Mouse (Mus musculus) induced T-regulatory cell, adult 2 months (primary cell): ENCODE data around the gene Fam210b.
"Not testable (repeated sequence)": the region's sequence is repeated elsewhere in the genome, so short reads cannot be mapped to it uniquely, and the experiment has no call there.

Experiments used
- DNase-seq: peaks from one replicate; pipeline ENCODE4 v3.0.0-alpha.2; 2012; ENCODE audit warnings: low read depth

Gene Fam210b

GRCm38 (mm10) chr2:172345258-172345738, at the start of gene Fam210b:
Fam210b (plus strand) TSS chr2:172345565.
- peak; percentile 99 for DNase-seq

DNA sequence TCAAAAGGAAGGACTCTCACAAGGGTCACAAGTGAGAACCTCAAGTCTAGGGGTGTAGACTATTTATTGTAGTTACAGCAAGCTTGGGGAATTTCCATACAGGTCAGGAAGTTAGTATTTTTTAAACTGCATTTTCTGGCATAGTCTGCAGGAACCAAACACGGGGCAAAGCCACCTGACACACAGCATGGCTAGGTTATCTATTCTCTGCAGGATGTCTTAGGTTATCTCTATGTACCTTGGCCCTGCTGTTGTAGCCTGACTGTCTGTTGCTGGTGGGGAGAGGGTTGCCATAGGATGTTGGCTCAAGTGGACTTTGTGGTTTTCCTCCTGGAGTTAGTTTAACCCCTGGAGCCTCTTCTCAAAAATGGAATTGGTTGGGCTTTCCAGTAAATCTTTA, 47.3 kb upstream of the Fam210b start:
- DNase-seq, result no peak

DNA sequence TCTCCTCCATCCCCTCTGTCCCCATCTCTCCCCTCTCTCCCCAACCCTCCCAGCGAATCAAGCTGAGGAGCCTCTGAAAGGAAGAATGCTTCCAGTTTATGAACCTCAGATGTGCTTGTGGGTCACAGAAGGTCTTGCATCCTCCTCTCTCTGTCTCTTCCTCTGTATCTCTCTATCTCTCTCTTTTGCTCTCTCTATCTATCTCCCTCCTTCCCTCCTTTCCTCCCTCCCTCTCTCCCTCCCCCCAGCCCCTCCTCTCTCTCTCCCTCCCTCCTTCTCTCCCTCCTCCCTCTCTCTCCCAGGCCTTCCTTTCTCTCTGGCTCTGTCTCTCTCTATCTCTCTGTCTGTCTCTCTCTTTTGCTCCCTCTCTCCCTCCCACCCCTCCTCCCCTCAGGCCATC, 46.8 kb upstream of the Fam210b start:
- DNase-seq, result no peak

GRCm38 (mm10) chr2:172299126-172299921, 46.0 kb upstream of the Fam210b start:
- DNase-seq, result no peak

GRCm38 (mm10) chr2:172302396-172302795, 43.0 kb upstream of the Fam210b start:
- no peak for DNase-seq

DNA sequence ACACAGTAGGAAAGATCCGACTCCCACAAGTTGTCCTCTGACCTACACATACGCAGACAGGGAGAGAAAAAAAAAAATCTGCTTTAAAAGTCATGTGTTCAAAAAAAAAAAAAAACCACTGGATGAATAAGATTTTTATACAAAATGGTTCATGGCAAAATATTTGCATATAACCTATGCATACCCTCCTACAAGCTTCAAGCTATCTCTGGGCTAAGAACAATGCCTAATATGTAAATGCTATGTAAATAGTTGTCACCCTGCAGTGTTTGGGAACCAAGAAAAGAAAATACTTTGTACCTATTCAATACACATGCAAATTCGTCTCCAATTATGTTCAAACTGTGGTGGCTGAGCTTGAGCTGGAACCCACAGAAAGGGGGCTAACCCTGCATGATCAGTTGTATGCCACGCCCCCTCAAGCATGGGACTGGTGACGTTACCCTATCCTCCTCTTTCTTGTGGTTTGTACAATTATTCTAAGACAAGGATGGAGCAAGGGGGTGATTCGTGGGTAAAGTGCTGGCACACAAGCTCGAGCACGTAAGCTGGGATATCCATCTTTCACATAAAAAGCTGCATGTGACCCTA, 41.2 kb upstream of the Fam210b start:
- DNase-seq, result no peak

GRCm38 (mm10) chr2:172305546-172305945, 39.8 kb upstream of the Fam210b start:
- not testable (repeated sequence) for DNase-seq

DNA sequence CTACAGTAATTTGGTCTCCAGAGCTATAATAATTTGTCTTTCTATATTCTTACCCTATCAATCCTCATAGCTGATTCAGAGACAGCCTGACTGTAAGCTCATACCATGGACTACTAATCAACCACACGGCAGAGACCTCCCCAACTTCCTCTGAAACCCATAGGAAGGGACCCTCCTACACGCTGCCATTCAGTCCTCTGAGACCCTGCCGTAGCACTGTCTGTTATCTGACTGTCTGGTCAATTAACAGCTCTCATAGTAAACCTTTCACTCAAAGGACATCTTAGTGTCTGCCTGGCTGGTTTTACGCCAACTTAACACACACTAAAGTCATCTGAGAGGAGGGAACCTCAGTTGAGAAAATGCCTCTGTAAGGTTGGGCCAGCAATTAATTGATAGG, 38.8 kb upstream of the Fam210b start:
- no peak for DNase-seq

GRCm38 (mm10) chr2:172311731-172312130, 33.6 kb upstream of the Fam210b start:
- no peak for DNase-seq

GRCm38 (mm10) chr2:172320878-172321277, 24.5 kb upstream of the Fam210b start:
- peak; percentile 28 for DNase-seq

DNA sequence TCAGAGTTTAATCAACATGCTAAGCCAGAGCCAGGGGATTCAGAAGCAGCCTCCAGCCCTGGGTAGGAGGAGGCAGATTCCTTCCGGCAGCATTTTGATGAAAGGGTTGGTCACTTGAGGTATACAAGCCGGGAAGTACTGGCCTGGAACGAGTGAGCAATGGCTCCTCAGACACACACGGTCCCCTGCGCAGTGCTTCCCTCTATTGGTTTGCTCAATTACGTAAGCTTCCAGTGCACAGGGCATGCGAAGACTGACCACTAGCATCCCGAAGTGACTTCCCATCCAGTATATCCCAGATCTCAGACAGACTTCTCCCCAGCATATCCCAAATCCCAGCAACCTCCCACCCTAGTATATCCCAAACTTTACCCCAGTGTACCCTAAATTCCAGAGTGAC, 17.1 kb upstream of the Fam210b start:
- no peak for DNase-seq

DNA sequence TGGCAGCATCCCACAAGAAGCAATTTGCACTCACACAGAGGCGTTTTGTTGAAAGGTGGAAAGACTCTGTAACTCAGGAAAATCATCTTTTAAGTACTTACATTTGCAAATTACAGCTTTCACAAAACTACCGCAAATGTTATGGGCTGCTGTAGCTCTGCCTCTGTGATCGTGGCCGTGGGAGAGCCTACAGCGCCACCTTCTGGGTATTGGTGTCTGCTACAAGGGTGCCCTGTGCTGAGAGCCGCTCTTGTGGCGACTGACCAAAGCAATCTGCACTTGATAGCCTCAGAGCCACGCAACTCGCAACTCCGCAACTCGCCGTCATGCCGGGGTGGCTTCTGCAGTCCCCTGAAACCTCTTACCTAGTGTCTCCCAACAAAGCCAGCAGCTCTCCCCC, 16.2 kb upstream of the Fam210b start:
- peak; percentile 29 for DNase-seq

DNA sequence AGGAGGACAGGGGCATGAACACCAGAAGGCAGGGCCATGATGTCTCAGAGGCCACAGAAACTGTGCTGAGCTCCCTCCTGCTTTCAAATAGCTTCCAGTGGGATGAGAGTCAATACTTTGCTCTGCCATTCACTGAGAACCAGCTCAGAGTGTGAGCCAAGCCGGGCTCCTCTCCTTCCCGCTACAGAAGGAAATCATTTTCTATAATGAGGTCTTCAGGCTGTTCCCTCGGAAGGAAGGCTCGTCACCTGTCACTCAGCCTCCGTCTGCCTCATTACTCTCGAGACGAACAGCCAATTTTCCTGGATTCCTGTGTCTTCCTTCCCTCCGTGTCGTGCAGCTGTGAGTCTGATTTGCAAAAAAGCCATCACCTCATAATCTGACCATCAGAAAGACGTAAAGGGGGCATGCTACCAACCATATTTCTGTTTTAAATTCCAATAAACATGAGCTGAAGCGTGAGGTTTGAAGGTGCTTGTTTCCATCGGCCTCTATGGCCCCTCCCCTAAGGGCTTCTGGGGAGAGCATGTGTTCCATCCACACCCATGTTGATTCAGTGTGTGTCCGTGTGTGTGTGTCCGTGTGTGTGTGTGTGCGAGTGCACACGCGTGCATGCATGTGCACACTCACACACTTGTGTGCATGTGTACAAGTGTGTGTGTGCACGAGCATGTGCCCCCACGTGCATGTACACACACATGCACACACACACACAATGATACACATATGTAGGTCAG, 7.0 kb upstream of the Fam210b start:
- DNase-seq, result no peak

- no peak for DNase-seq
These were observed 4.4 kb upstream of the Fam210b start for GRCm38 (mm10) chr2:172340936-172341335.

DNA sequence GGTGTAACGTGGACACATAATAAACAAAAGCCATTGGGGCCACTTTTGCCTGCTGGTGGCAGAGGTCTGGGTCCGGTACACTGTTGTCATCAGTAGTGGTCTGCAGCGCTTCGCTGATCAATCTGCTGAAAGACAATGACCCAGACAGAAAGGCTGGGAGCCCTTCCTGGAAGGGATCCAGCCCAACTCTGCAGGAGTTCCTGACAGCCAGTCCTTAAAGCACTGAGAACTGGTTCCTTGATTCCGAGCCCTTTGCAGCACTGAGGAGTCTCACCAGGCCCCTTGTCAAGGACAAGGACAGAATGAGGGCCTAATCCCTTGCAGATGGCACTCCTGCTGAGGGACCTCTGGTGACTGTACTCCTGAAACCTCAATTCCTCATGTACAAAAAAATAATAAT, 3.8 kb upstream of the Fam210b start:
- no peak for DNase-seq

GRCm38 (mm10) chr2:172343751-172344150, 1.6 kb upstream of the Fam210b start:
- no peak for DNase-seq

GRCm38 (mm10) chr2:172344669-172345068, 696 bp upstream of the Fam210b start:
- no peak for DNase-seq

DNA sequence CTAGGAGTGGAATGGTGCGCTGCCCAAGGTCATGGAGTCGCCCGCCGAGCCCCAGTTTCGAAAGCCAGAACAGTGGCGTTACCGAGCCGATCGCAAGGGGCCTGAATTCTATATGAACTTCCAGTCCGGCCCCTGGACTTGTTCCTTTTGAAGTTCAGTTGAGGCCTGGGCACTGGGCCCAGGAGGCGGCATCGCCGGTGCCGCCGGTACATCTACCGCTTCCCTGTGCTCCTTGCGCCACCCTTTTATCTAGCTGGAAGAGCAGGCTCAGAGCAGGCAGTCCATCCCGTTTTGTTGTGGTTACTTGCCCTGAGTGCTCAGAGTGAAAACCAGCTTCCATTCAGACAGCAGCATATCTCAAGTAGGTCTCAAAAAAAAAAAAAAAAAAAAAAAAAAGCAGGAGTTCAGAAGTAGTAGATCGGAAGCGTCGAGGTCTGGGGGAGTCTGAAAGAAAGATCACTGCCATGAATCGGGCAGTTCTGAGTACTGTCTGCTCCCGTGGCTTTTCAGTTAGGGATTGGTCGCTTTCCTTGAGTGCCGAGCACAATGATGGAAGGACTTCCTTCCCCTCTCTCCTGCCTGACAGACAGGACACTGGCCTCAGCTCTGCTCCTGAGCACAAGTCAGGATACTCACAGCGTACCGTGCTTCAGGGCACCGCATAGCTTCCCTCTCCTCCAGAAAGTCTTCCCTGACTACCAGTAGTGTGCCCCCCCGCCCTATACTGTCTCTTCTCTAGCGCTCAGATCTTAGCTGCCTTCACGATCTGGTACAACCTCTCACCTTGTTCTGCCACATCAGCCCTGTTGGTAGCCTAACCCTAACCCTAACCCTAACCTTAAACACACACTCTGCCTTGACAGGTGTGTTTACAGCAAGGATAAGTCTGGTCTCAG, 917 bp downstream of the Fam210b start:
- peak; percentile 47 for DNase-seq

DNA sequence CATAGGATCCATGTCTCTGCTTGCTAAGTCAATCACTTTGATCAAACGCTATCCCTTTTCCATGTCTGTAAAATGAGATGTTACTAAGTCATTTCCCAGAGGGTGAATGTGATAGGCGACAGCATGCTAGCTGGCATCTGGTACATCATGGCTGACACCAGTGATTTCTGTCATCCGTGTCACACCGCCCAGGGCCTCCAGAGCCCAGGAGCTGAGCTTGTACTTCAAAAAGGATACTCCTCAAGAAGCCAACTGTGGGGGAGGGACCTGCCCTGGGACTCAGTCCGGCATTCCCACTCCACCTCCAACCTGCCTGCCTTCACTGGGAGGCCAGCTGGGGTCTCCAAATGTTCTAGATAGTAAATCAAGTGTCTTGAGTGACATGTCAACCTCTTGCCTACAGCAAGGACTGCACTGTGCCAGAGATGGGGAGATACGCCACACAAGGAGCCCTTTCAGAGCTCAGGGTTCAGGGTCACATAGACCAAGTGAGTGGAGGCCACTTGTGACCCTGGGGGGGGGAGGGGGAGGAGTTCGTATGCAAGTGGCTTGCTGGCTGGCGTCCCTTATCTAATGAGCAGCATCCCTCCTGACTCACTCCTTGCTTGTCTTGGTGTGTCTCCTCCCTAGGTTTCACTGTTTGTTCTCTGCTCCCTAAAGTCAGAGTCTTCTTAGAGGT, 1.7 kb downstream of the Fam210b start:
- peak; percentile 14 for DNase-seq

GRCm38 (mm10) chr2:172348297-172348950, 3.1 kb downstream of the Fam210b start:
- DNase-seq, result no peak

- no peak for DNase-seq
These were observed 4.4 kb downstream of the Fam210b start for GRCm38 (mm10) chr2:172349776-172350175.
